Mouse (Mus musculus): Measurements from ENCODE around the gene Gm10563. TPM values are rescaled to one million over a fixed set of nuclear protein-coding genes. Genes with fewer than 3 reads are reported as not detected.

The Gm10563 gene
- polyA plus RNA-seq, 1 experiment = not detected

- Histone ChIP-seq H3K27ac (replicated peaks; ENCODE audit: low read depth, low read length) (peak within 1 kb of the TSS; percentile 88), H3K4me3 (ENCODE audit: insufficient read depth, low read depth, low read length) (peak within 1 kb of the TSS; percentile 91), H3K4me1 (ENCODE audit: control insufficient read depth, insufficient read depth, insufficient read length, low read length) (no peaks in the 10 kb centered on the region)
Observed at GRCm38 (mm10) chr4:155624338-155625291, 20.6 kb downstream of the Gm10563 start, which contains the start of gene Cdk11b. Gene Cdk11b (plus strand): TSS chr4:155624854.

DNA sequence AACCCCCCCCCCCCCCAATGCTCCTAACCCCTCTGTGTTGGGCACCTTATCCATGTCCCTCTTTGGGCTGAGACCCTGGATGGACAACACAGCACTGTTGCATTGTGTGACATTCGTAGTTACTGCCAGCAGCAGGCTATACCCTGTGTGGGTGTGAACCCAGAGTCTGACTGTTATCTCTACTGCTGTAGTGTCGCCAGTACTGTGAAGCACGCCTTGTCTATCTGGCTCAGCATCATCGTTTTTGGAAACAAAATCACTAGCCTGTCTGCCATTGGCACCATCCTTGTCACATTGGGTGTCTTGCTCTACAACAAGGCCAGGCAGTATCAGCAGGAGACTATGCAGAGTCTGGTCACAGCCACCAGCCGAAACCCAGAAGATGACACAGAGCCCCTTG is 26.9 kb downstream of the Gm10563 start:
- Histone ChIP-seq H3K27ac (replicated peaks; ENCODE audit: low read depth, low read length) (no peak overlapping the region), H3K4me1 (ENCODE audit: control insufficient read depth, insufficient read depth, insufficient read length, low read length) (no peaks in the 10 kb centered on the region)

GRCm38 (mm10) chr4:155613264-155613663 is 31.9 kb downstream of the Gm10563 start:
- H3K4me1 ChIP-seq (ENCODE audit: control insufficient read depth, insufficient read depth, insufficient read length, low read length) = no peaks in the 10 kb centered on the region
- no peak overlapping the region for H3K4me3 ChIP-seq (ENCODE audit: insufficient read depth, low read depth, low read length)
- no peak overlapping the region for H3K27ac ChIP-seq (replicated peaks; ENCODE audit: low read depth, low read length)

More for the DNA sequence above, 26.9 kb downstream of the Gm10563 start:
- H3K4me3 ChIP-seq (ENCODE audit: insufficient read depth, low read depth, low read length) = no peak overlapping the region

- H3K27ac ChIP-seq (replicated peaks; ENCODE audit: low read depth, low read length) = no peak overlapping the region
- no peaks in the 10 kb centered on the region for H3K4me1 ChIP-seq (ENCODE audit: control insufficient read depth, insufficient read depth, insufficient read length, low read length)
- no peak overlapping the region for H3K4me3 ChIP-seq (ENCODE audit: insufficient read depth, low read depth, low read length)
Observed at GRCm38 (mm10) chr4:155611860-155612259, 33.3 kb downstream of the Gm10563 start.

DNA sequence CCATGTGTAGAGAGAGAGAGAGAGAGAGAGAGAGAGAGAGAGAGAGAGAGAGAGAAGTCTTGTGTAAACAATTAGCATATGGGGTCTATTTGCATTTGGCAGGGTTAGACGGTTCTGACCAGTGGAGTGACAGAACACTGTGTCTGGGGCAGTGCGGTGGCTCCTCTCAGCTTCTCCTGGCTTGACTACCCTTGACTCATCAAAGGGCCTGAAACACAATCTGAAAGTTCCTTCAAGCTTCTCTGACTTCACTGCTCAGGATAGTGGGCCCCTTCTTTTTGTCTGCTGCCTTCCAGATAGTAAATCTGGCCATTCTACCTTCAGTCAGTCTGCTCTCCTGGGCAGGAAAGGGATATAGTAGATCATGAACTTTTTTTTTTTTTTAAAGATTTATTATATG is 38.4 kb downstream of the Gm10563 start:
- Histone ChIP-seq H3K4me3 (ENCODE audit: insufficient read depth, low read depth, low read length) (no peak overlapping the region), H3K27ac (replicated peaks; ENCODE audit: low read depth, low read length) (no peak overlapping the region)

DNA sequence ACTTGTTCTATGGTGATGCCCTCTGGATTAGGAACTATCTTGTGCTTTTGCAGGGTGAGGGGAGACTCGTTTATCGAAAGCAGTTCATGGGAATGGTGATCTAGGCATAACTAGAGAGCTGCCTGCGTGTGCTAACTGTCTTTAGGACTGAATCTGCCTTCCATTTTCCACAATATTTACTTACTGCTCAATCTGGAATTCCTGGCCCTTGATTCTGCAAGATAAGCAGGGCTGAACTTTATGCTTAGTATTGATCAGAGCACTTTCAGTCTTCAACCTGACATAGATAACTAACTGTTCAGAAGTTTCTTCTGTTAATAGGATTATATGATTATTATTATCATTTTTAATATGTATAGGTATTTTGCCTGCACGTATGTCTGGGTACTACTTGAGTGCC is 40.1 kb downstream of the Gm10563 start:
- Histone ChIP-seq H3K4me3 (ENCODE audit: insufficient read depth, low read depth, low read length) (no peak overlapping the region), H3K4me1 (ENCODE audit: control insufficient read depth, insufficient read depth, insufficient read length, low read length) (no peaks in the 10 kb centered on the region), H3K27ac (replicated peaks; ENCODE audit: low read depth, low read length) (no peak overlapping the region)

More for the DNA sequence above, 38.4 kb downstream of the Gm10563 start:
- no peaks in the 10 kb centered on the region for H3K4me1 ChIP-seq (ENCODE audit: control insufficient read depth, insufficient read depth, insufficient read length, low read length)

GRCm38 (mm10) chr4:155603801-155604200 is 41.4 kb downstream of the Gm10563 start:
- Histone ChIP-seq H3K4me1 (ENCODE audit: control insufficient read depth, insufficient read depth, insufficient read length, low read length) (no peaks in the 10 kb centered on the region), H3K4me3 (ENCODE audit: insufficient read depth, low read depth, low read length) (no peak overlapping the region), H3K27ac (replicated peaks; ENCODE audit: low read depth, low read length) (no peak overlapping the region)

DNA sequence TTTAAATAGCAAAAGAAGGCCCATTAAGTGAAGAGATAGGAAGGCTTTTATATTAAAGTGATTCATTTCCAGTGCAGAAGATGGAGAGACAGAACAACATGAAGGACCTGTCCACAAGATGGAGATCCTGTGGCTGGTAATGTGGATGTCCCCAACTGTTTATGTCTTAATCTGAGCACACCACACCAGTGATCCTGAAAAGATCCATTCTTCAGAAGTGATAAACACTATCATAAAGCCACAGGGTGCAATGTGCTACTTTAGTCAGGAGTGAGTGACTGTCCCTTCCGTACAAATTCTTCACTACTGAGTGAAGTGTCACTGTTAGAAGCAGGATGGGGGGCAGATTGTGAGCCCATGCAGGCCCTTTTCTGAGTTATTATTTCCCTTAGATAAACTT is 42.5 kb downstream of the Gm10563 start:
- H3K4me3 ChIP-seq (ENCODE audit: insufficient read depth, low read depth, low read length) = 0 out of 2 replicates have a peak overlapping the region, but pooled peaks have one; percentile 1
- no peak overlapping the region for H3K27ac ChIP-seq (replicated peaks; ENCODE audit: low read depth, low read length)
- no peaks in the 10 kb centered on the region for H3K4me1 ChIP-seq (ENCODE audit: control insufficient read depth, insufficient read depth, insufficient read length, low read length)

GRCm38 (mm10) chr4:155601997-155602456 is 43.2 kb downstream of the Gm10563 start:
- Histone ChIP-seq H3K27ac (replicated peaks; ENCODE audit: low read depth, low read length) (peak overlapping the region; percentile 68), H3K4me3 (ENCODE audit: insufficient read depth, low read depth, low read length) (peak overlapping the region; percentile 93), H3K4me1 (ENCODE audit: control insufficient read depth, insufficient read depth, insufficient read length, low read length) (no peaks in the 10 kb centered on the region)

DNA sequence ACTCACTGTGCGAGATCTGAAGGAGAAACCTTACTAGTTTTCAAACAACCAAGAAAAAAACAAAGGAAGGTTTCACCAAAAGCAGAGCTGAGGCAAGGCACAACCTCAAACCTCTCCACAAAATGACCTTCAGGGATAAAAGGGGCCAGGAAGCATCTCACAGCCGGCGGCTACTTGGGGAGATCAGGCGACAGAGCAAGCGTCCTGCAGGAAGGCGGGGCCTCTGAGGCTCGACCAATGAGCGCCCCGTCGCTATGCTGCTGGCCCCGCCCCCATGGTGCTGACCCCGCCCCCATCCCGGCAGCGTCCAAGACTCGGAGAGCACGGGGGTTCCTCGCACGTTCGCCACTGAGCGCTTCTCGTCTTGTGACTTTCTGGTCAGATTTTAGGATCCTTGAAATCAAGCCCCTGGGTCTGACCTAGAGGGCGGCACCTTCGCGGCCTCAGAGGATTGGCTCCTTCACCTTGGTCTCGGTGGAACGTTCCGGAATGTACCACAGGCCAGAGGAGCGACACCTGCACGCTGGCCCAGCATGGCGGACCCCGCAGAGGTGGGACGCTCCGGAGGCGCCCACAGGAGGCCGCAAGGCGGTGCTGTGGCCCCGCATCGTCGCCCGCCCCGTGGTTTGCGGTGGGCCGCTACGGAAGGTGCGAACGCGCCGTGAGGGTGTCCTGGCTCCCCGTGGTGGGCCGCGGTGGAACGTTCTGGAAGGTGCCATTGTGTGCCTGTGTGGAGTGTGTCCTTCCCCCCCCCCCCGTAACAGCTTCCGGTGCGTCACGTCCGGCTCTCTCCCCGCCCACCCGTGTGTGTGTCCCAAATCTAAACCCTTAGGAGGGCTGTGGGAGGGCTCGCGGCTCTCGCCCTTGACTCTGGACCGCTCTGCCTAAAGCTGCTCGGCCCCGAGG is 43.9 kb downstream of the Gm10563 start, which contains the start of gene Slc35e2:
Gene Slc35e2 (plus strand): TSS at position 326 of the 906 bp plus-strand sequence.
- Histone ChIP-seq H3K27ac (replicated peaks; ENCODE audit: low read depth, low read length) (peak within 1 kb of the TSS; percentile 100), H3K4me3 (ENCODE audit: insufficient read depth, low read depth, low read length) (peak within 1 kb of the TSS; percentile 93), H3K4me1 (ENCODE audit: control insufficient read depth, insufficient read depth, insufficient read length, low read length) (no peaks in the 10 kb centered on the region)

GRCm38 (mm10) chr4:155599901-155600825 is 45.0 kb downstream of the Gm10563 start:
- Histone ChIP-seq H3K4me1 (ENCODE audit: control insufficient read depth, insufficient read depth, insufficient read length, low read length) (no peaks in the 10 kb centered on the region), H3K4me3 (ENCODE audit: insufficient read depth, low read depth, low read length) (peak overlapping the region; percentile 45), H3K27ac (replicated peaks; ENCODE audit: low read depth, low read length) (peak overlapping the region; percentile 84)

DNA sequence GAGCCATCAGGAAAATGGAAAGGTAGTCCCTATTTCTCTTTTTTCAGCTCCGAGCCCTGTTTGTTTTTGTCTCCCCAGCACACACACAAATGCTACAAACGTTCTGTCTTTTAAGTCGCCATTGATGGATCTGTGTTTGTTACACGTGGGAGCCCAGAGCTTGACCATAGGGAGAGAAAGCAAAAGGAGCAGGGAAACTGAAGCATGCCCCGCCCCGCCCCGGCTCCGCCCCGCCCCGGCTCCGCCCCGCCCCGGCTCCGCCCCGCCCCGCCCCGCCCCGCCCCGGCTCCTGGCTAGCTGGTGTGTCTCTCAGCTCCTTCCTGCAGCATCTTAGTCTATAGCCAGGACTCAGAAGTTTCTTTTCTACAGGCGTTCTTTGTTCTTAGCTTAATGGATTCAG is 46.7 kb downstream of the Gm10563 start:
- H3K4me3 ChIP-seq (ENCODE audit: insufficient read depth, low read depth, low read length) = no peak overlapping the region
- no peaks in the 10 kb centered on the region for H3K4me1 ChIP-seq (ENCODE audit: control insufficient read depth, insufficient read depth, insufficient read length, low read length)
- H3K27ac ChIP-seq (replicated peaks; ENCODE audit: low read depth, low read length) = no peak overlapping the region

- Histone ChIP-seq H3K4me1 (ENCODE audit: control insufficient read depth, insufficient read depth, insufficient read length, low read length) (no peaks in the 10 kb centered on the region), H3K27ac (replicated peaks; ENCODE audit: low read depth, low read length) (no peak overlapping the region), H3K4me3 (ENCODE audit: insufficient read depth, low read depth, low read length) (no peak overlapping the region)
Observed at GRCm38 (mm10) chr4:155596606-155597005, 48.6 kb downstream of the Gm10563 start.

DNA sequence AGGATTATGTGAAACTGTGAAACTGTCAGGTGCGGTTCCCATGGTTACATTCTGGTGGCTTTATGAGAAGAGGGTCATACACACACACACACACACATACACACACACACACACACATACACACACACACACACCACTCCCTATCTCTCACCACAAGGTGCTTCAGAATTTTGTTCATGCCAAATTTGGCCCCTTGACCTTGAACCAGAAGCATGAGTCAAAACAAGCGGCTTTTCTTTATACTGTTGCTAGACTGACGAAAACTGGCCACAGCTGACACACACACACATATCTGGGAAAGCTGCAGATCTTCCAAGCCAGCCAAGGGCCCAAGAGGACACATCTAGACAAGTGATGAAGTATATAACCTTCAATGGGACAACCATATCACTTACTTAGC is 49.4 kb downstream of the Gm10563 start:
- Histone ChIP-seq H3K27ac (replicated peaks; ENCODE audit: low read depth, low read length) (no peak overlapping the region), H3K4me1 (ENCODE audit: control insufficient read depth, insufficient read depth, insufficient read length, low read length) (no peaks in the 10 kb centered on the region), H3K4me3 (ENCODE audit: insufficient read depth, low read depth, low read length) (no peak overlapping the region)
